Mouse (Mus musculus): Measurements from ENCODE around the gene Cap2.
A peak's percentile ranks its signal among the peaks of the same experiment; 100 is the strongest.

Gene Cap2

GRCm38 (mm10) chr13:46525295-46526255, 23.9 kb downstream of the Cap2 start:
- no peak for DNase-seq (ENCODE audit: low spot score in 2 of 2)

GRCm38 (mm10) chr13:46526645-46527044, 25.0 kb downstream of the Cap2 start:
- no peak for DNase-seq (ENCODE audit: low spot score in 2 of 2)

GRCm38 (mm10) chr13:46527340-46527739, 25.7 kb downstream of the Cap2 start:
- no peak for DNase-seq (ENCODE audit: low spot score in 2 of 2)

GRCm38 (mm10) chr13:46529037-46529436, 27.4 kb downstream of the Cap2 start:
- DNase-seq (ENCODE audit: low spot score in 2 of 2): no peak

- no peak for DNase-seq (ENCODE audit: low spot score in 2 of 2)
Measured at GRCm38 (mm10) chr13:46530546-46530945, 28.9 kb downstream of the Cap2 start.

- DNase-seq (ENCODE audit: low spot score in 2 of 2): no peak
Measured at GRCm38 (mm10) chr13:46531676-46532075, 30.0 kb downstream of the Cap2 start.

- no peak for DNase-seq (ENCODE audit: low spot score in 2 of 2)
Measured at GRCm38 (mm10) chr13:46532276-46532675, 30.6 kb downstream of the Cap2 start.

- no peak for DNase-seq (ENCODE audit: low spot score in 2 of 2)
Measured at GRCm38 (mm10) chr13:46533342-46534129, 31.9 kb downstream of the Cap2 start.

GRCm38 (mm10) chr13:46534171-46534968, 32.7 kb downstream of the Cap2 start:
- DNase-seq (ENCODE audit: low spot score in 2 of 2): peak; percentile 16 to 32

- no peak for DNase-seq (ENCODE audit: low spot score in 2 of 2)
Measured at GRCm38 (mm10) chr13:46534969-46535785, 33.5 kb downstream of the Cap2 start.

GRCm38 (mm10) chr13:46539284-46539683, 37.6 kb downstream of the Cap2 start:
- DNase-seq (ENCODE audit: low spot score in 2 of 2): no peak

- no peak for DNase-seq (ENCODE audit: low spot score in 2 of 2)
Measured at GRCm38 (mm10) chr13:46540943-46541342, 39.3 kb downstream of the Cap2 start.

GRCm38 (mm10) chr13:46542782-46543181, 41.1 kb downstream of the Cap2 start:
- no peak for DNase-seq (ENCODE audit: low spot score in 2 of 2)

- no peak for DNase-seq (ENCODE audit: low spot score in 2 of 2)
Measured at GRCm38 (mm10) chr13:46544608-46545007, 43.0 kb downstream of the Cap2 start.

- DNase-seq (ENCODE audit: low spot score in 2 of 2): no peak
Measured at GRCm38 (mm10) chr13:46545081-46545480, 43.4 kb downstream of the Cap2 start.

- no peak for DNase-seq (ENCODE audit: low spot score in 2 of 2)
Measured at GRCm38 (mm10) chr13:46546846-46547245, 45.2 kb downstream of the Cap2 start.

- no peak for DNase-seq (ENCODE audit: low spot score in 2 of 2)
Measured at GRCm38 (mm10) chr13:46547253-46547652, 45.6 kb downstream of the Cap2 start.

- DNase-seq (ENCODE audit: low spot score in 2 of 2): no peak
Measured at GRCm38 (mm10) chr13:46548132-46548531, 46.5 kb downstream of the Cap2 start.

GRCm38 (mm10) chr13:46548600-46549179, 47.0 kb downstream of the Cap2 start:
- DNase-seq (ENCODE audit: low spot score in 2 of 2): no peak

GRCm38 (mm10) chr13:46550627-46551026, 49.0 kb downstream of the Cap2 start:
- no peak for DNase-seq (ENCODE audit: low spot score in 2 of 2)

- DNase-seq (ENCODE audit: low spot score in 2 of 2): no peak
Measured at GRCm38 (mm10) chr13:46554736-46555135, 53.1 kb downstream of the Cap2 start.

Measured in thymus, postnatal 10 days (tissue).